Mouse (Mus musculus): ENCODE measurements around the gene Cntfr.

The Cntfr gene

DNA sequence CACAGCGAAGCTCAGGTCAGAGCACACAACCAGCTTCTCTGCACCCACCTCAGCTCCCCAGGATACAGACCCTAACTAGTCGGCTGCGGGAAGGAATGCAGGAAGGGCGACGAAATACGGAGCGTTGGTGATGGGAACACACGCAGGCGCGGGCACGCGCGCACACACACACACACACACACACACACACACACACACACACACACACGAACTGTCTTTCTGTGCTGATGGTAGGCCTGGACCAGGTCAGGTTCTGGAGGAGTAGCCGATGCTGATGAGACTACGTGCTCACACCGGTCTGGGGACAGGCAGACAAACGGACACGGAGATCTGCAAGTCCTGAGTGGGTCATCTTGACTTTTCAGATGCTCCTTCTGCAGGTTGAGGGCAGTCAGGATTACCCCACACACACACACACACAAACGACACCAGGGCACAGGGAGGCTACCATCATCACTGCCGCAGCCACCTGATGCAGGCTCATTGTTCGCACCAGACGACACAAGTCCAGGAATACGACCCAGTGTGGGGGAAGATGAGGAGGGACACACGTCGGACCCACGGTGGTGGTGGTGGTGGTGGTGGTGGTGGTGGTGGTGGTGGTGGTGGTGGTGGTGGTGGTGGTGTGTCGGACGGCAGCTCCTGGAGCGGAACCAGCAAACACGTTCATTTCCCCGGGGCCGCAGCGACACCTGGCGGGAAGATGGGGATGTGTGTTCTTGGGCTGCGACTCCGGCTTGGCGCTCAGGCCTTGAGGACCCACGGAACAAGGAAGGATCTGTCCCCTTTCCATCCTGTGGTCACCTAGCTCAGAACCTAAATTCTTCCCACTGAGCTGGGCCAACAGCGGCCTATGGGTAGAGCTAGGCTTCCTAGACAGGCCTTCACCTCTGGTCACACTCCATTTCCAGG lies at the start of gene Cntfr:
Gene Cntfr (minus strand): TSS at position 160 of the 912 bp plus-strand sequence.
- peak; percentile 67 to 88 for DNase-seq (ENCODE audit: low spot score in 2 of 2)

DNA sequence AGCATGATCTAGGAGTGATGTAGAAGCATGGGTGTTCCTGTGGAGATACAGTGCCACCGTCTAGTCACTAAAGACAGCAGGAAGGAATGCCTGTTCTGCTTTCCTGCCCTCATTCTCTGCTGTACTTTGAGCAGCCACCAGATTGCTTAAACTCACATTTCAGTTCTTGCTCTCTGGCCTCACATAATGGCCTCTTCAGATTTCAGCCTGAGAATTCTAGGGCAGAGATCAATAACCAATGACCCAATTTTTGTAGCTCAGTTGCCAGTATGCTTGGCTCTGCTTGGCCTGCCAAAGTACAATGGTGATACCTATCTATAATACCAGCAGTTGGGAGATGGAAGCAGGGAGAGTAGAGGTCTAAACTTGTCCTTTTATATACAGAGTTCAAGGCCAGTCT lies 48.1 kb upstream of the Cntfr start:
- DNase-seq (ENCODE audit: low spot score in 2 of 2): no peak

DNA sequence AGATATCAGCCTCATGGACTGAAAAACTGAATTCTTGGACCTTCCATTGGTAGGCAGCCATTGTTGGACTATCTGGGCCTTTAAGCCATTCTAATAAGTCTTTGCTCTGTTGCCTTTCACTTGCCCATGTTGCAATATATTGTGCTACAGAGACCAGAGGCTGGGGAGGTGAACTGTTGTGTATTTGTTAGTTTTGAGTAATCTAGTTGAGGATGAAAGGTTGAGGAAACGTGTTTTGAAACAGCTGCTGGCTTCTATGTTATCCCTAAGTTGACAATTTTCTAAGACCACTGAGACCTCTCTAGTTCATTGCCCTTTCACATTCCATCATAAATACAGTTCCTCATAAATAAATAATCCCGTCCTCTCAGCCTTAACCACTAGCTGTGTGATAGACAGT lies 47.2 kb upstream of the Cntfr start:
- no peak for DNase-seq (ENCODE audit: low spot score in 2 of 2)

DNA sequence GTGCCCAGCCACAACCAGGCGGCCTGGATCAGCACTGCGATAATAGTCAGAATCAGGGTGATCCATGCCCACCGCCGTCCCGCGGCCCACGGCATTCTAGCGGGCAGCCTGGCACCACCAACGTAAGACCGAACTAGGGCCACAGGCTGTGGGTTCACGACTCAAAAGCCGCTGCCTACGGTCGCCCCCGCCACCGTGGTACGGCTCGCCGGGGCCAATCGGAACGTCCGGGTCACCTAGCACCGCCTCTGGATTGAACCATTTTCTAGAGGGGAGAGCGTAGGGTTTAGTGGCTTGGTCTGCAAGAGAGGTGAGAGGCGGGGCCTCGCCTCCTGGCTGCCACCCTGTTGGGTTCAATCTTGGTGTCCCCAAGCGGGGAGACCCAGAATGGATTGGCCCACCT lies 44.3 kb upstream of the Cntfr start:
- DNase-seq (ENCODE audit: low spot score in 2 of 2): peak; percentile 87 to 91

DNA sequence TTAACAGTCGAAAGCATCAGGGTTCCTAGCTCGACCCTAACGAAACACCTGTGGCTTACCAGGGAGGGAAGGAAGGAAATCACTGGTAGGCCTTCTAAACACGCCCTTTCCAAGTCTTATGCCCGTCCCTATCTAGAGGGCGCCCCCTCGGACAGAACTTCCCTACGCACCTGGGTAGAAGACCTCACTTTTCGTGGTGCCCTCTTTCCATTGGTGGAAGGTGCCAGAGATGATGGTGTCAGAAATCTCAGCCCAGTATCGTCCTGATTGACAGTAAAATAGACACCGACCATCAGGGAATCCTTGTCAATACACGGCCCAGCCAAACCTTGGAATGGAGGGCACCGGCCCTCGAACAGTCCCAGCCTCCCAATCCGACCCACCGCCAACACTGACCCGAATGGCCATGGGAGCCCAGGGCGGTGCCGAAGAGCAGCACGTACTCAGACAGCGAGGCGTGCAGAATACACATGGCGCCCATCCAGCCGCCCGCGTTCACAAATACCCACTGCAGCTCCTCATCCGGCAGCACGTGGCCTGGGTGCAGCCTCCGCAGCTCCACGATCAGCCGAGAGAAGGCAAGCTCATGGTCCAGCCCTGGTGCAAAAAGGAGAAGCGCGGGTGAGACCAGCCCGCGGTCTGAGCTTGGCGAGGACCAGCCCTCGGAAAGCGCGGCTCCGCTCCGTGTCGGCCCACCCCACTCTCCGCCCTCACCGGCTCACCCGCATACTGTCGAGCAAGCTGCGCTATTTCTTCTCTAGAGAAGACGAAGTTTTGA lies 43.7 kb upstream of the Cntfr start:
- peak; percentile 56 to 63 for DNase-seq (ENCODE audit: low spot score in 2 of 2)

DNA sequence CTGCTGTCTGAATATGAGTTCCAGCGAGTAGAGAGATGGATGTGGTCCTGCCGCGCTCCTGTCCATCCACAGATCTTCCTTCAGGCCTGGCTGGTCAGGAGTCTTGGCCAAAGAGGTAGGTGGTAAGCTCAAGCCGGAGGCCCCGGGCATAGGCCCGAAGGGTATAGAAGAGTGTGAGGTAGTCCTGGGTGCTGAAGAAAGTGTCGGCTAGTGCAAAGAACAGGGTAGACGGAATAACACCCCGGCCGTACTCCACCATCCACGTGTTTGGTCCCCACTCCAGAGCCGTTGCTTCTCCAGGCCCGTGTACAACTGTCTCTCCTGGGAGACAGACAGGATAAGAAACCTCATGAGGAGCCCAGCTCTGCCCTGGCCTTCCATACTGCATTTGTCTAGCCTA lies 42.4 kb upstream of the Cntfr start:
- peak in 1 of 2 experiments; percentile 56 for DNase-seq (ENCODE audit: low spot score in 2 of 2)

DNA sequence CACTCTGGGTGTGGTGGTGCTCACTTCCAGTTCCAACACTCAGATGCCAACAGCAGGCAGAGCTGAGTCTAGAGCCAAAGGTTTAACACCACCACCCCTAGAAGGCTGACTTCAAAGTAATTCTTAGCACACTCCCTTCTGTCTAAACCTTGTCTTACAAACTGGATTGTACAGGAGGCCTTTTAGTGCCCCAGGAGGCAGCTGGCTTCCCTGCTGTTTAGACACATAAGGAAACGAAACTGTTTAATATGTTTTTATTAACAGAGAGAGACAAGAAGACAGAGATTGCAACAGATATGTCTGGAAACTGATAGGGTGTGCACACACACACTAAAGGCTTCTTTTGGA lies 41.3 kb upstream of the Cntfr start:
- DNase-seq (ENCODE audit: low spot score in 2 of 2): no peak

DNA sequence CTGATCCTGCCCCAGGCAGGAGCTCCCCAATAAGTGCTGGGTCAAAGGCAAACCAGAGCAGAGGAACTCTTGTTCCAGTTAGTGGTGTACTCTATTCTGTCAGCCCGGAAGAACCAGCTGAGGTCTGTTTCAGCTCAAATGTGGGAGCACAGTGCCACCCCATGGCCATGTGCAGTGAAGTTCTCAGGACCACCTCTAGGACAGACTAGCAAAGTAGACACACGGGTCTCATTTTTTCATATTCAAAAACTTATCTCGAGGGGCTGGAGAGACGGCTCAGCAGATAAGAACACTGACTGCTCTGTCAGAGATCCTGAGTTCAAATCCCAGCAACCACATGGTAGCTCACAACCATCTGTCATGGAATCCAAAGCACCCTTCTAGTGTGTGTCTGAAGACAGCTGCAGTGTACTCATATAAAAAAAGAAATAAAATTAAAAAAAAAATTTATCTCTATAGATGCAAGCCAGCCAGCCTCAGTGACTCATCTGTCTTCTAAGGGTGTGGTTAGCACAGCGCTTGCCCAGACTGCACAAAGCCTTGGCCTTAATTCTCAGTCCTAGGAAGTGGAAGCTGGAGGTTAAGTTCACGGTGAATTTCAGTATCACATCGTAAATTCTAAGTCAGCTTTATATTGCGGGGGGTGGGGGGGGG lies 40.8 kb upstream of the Cntfr start:
- peak; percentile 60 to 78 for DNase-seq (ENCODE audit: low spot score in 2 of 2)

DNA sequence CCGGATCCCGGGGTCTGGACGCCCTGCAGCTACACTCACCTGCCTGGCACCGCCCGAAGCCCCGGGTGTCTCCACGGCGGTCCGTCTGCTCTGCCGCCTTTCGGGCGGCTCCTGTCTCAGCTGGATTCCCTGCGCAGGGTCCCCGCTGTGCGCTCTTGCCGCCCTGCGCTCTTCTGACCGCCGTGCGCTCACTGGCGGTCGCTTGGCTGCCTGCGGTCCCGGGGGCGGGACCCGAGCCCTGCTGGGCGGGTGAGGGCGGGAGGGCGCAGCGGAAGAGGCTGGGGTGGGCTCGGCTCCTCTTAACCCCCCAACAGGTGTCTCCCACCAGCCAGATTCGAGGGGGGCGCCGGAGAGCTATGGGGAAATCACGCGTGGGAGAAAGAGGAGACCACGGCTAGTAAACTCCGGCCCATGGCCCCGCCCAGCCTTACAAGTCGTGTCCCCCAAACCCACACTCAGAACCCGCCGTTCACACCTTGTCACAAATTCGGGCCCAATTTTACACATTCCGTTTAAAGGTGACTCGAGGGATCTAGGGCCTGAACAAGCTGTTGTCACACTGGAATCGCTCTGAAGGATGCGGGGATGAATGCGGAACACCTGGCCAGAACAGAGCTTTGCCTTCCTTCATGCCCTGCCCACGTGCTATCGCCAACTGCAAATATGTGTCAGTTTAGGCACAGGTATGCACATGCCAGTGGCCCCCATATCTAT lies 34.3 kb upstream of the Cntfr start, which contains the start of gene Arid3c:
Gene Arid3c (minus strand): TSS at position 91 of the 714 bp plus-strand sequence.
- no peak for DNase-seq (ENCODE audit: low spot score in 2 of 2)

DNA sequence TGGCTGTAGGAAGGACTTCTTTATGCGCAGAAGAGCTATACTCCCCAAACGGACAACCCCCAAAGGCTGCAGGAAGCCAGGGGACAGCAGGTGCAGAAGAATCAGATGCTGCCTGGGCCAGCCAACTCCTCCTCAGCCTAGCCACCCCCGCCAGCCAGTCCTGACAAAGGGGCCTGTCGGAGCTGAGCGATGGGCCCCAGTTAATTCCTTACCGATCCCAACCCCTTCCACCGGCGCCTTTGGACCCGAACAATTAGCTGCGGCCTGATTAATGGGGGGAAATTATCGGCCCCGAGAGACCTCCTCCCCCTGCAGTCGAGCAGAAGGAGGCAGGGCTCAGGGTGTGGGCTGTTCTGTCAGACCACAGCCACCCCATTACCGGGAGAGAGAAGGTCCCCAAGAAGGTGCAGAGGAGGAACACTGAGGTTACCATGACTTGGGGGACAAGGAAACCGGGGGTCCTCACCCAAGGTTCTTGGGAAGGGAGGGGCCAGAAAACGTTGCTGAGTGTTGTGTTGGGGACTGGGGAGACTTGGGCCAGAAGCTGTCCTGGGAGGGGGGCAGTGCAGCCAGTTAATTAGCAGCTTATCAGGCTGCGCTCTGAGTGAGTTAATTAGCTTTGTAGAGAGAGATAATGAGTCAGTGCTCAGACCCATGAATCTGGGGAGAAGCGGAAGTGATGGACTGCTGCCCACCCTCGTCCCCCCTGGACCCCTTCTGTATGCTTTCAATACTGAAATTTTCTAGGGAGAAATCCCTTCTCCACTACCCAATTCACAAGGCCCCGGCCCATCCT lies 30.1 kb upstream of the Cntfr start:
- DNase-seq (ENCODE audit: low spot score in 2 of 2): no peak

DNA sequence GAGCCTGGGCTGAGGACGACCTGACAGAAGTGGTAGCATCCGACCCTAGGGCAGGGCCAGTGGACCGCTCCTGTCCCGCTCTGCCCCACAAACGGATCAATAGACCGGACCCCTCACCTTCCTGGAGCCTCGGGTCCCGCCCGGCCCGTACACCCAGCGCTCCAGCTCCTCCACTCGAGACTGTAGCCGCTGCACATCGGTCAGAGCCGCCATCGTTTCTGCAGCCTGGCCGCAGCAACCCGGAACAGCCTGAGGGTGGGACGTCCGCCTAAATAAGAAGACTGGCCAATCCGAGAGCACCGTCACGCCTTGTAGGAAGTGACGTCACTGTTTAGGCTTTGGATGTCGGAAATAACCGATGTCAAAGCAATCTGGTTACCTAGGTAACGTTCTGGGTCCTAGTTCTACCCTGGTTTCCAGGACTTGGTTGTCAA lies 26.0 kb upstream of the Cntfr start, which contains the start of gene Dctn3:
Gene Dctn3 (minus strand): TSS at position 253 of the 434 bp plus-strand sequence.
- peak; percentile 82 to 87 for DNase-seq (ENCODE audit: low spot score in 2 of 2)

DNA sequence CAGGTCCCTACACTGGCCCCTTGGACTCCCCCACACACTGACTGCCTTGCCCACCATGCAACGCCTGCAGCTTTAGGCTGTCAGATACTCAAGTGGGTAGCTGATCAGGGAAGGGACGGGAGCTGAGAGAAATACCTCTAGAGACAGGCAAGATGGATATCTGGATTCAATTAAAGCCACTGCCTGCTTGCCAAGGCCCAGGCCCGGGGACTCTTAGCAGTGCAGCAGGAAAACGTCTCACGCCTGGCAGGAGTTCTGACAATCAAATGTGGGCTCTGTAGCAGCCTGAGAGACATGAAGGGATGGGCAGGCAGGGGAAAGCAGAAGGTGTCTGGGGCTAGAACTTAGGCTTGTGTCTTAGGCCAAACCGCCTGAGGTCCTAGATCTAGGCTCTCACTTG lies 19.9 kb upstream of the Cntfr start:
- DNase-seq (ENCODE audit: low spot score in 2 of 2): no peak

DNA sequence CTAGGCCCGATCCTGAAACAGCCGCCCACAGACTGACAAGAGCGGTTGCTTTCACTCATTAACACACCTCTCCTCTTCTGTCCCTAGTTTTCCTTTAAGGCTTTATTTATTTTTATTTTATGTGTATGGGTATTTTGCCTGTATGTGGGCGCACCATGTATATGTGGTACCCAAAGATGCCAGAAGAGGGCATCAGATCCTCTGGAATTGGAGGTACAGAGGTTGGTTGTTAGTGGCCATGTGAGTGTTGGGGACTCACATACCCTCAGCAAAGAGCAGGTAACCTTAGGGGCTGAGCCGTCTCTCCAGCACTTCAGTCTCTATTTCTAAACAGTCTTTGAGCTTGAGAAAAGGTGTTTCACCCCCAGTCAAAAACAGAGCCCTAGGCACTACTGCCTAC lies 18.7 kb upstream of the Cntfr start:
- no peak for DNase-seq (ENCODE audit: low spot score in 2 of 2)

DNA sequence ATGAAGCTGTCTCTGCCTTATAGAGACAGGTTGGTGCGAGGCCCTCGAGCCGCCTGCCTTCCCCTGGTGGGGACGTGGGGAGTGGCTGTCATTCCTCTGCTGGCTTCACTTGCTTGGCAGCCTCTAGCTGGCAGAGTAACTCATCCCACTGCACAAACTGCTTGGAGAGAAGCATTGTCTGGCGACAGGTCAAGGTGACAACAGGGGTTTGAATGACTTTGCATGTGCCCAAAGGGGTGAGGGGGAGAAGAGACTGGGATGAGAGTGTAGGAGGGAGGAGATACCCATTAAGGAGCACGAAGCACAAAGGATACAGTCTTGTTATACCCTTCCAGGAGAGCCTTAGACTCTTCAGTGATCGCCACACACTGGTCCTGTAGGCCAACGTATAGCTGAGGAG lies 18.2 kb upstream of the Cntfr start:
- no peak for DNase-seq (ENCODE audit: low spot score in 2 of 2)

DNA sequence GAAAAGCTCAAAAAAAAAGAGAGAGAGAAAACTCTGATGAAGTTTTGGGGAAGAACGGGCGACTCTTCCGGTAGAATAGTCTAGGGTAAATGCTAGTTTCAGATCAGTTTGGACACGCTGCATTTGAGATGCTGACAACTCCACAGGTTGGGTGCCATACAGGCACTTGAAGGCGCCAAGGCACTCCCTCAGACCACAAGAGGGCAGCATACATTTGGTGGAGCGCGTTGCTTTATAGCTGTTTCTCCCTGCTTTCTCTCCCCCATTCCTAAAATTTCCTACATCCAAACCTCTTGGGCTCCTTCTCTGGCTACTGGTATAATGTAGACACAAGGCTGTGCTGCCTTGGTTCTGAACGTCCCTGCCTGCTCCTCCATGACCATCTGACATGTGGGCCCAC lies 17.4 kb upstream of the Cntfr start:
- DNase-seq (ENCODE audit: low spot score in 2 of 2): peak; percentile 59 to 78

DNA sequence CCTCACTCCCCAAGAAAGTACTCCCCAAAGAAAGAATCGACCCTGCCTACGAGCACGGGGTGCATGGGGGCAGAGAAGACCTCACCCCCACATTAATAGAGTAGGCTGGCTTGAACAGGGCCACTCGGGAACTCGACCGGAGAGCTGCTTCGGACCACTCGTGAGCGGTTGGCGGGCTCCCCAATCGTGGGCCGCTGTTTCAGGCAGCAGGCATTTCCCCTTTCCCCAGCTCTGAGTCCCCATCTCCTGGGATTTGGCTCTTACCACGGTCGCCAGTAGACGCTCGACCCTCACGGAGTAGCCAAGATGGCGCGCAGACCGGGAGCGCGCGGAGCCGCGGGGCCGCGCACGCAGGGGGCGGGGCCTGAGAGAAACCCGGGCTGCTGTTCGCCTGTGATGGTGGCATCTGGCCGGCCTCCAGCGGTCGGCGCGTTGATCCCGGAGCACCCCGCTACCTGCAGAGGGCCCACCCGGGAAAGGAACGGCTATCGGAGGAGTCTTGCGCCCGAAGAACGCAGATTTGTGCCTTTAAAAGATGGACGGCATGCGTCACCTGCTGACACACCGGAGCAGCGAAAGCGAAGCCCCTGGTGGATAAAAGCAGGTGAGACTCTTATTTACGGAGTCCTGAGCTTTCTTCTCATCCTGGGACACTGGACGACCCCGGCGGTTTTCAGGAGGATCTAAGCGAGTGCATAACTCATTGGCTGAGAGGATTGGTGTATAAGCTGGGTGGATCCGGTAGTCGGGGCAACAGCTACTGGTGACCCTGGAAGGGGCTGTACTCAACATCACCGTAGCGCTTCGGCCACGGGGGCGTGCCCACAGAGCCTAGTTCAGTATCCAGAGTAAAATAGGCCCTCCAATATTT lies 16.5 kb upstream of the Cntfr start, which contains the start of gene Rpp25l:
Gene Rpp25l (minus strand): TSS at position 338 of the 871 bp plus-strand sequence.
- DNase-seq (ENCODE audit: low spot score in 2 of 2): peak; percentile 85 to 94

DNA sequence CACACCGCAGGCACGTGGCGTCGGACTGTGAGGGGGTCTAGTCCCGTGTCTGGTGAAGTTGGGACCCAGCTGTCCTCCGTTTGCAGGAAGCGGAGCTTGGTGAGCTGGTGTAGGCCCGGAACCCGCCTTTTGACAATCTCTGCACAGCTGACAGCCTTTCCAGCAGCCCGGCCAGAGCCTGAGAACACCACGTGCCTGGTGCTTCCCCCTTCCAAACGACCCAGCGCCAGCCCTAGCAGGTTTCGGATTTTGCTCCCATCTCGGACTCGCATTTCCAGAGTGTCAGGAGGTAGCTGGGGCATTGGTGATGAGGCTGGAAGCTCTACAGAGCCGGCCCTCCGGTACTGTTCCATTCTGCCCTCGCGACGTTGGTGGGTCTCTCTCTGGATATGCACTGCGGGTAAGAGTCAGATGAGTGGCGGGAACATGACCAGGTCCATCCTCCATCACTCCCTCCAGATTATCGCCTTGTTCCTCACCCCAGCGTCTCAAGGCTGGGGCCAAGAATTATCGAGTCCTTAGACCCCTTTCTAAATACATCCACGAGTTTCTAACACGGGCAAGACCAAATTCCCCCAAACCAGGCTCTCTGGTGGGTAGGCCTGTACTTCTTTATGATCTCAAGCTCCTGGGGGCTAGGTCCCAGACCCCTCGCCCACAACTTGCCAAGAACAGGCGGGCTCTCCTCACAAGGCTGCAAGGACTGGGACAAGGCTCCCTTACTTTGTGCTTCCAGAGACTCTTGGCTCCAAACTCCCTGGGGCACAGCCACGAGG lies 15.7 kb upstream of the Cntfr start:
- DNase-seq (ENCODE audit: low spot score in 2 of 2): no peak

DNA sequence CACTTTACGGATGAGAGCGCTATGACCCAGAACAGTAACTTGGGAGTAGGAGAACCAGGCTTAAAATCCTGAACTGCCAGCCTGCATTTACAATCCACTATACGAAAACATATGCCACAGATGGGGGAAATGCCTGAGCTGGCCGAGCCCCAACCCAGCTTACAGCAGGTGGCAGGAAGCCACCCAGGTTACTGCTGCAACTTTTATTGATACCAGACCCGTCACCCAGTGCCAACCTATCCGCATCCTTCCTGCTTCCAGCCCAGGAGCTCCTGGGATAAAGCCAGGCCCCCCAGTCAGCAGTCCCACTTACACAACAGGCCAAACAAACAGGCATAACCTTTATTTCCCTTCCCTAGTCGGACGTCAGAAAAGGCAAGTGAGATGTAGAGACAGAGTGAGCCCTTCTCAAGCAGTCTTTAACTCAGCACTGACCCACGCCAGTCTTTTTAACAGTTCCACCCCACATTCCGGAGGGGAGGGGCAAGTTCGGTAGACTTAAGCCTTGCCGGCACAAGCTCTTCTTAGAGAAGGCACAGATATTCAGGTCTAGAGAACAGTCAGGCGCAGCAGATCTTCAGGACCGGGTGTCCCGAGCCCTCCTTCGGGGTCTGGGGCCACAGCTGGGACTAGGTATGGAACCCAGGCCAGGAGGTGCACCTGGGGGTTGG lies 15.0 kb upstream of the Cntfr start:
- no peak for DNase-seq (ENCODE audit: low spot score in 2 of 2)
